Mouse (Mus musculus) embryonic fibroblast, embryonic 13.5 days (primary cell): ENCODE measurements around the gene Ccnyl1. TPM values are rescaled to one million over a fixed set of nuclear protein-coding genes. Genes with fewer than 3 reads are reported as not detected.

ENCODE experiments used
- H3K27ac ChIP-seq: 2 replicates; pipeline ENCODE4 v1.5.1; 2012; ENCODE audit warnings: low read length, control low read depth, inconsistent platforms; ENCODE audit not compliant: insufficient read depth
- H3K4me1 ChIP-seq: 2 replicates; pipeline ENCODE4 v1.6.1; 2011; ENCODE audit warnings: low read length; ENCODE audit not compliant: control insufficient read depth, insufficient read depth
- H3K4me3 ChIP-seq: 2 replicates; pipeline ENCODE4 v1.5.1; 2011; ENCODE audit warnings: mild to moderate bottlenecking, control low read depth, low read length; ENCODE audit not compliant: insufficient read depth
- CTCF ChIP-seq: IDR thresholded peaks from 2 replicates; pipeline ENCODE4 v1.5.1; 2011; ENCODE audit warnings: mild to moderate bottlenecking, control low read depth, low read length, moderate library complexity, borderline replicate concordance; ENCODE audit not compliant: insufficient read depth
- POLR2A ChIP-seq: IDR thresholded peaks from 2 replicates; pipeline ENCODE4 v1.6.1; 2011; ENCODE audit warnings: low read depth, mild to moderate bottlenecking, control low read depth, low read length, moderate library complexity
- polyA plus RNA-seq: library from polyadenylated mRNA; stranded (reverse); fragments of >200 nt; gene quantifications from 2 replicates; pipeline ENCODE4 v1.2.4, GENCODE M21; 2011; ENCODE audit warnings: low read depth; ENCODE audit not compliant: missing spikeins, insufficient read length

The Ccnyl1 gene
- polyA plus RNA-seq, 1 experiment, result 67.5 TPM

DNA sequence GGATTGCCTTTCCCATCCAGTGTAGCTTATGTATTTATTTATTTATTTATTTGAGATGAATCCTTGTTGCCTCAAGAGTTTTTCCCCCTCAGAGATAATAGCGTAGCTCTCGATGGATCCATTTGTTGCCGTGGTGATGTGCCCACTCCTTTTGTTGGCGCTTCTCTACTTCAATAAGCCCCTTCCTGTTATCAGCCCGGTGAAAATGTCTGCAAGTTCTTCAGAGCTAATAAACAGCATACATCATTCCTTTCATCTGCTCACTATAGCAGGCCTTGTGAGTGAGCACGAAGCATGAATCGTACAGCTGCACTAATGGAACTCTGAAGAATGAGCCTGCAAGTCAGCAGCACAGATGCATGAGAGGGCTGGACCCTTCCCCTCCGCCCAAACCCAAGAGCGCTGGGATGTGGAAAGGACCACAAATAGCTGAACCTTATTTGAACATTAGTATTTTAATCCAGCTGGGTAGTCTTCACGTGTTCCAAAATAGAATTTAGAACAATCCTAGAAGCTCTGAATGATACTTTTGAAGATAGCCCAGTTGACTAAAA, 30.9 kb downstream of the Ccnyl1 start:
- TF ChIP-seq POLR2A, result no peak
- no peak for TF ChIP-seq CTCF
- Histone ChIP-seq H3K4me3 (no peak overlapping the region), H3K4me1 (peaks cover 13% of the 10 kb centered on the region), H3K27ac (no peak overlapping the region)

DNA sequence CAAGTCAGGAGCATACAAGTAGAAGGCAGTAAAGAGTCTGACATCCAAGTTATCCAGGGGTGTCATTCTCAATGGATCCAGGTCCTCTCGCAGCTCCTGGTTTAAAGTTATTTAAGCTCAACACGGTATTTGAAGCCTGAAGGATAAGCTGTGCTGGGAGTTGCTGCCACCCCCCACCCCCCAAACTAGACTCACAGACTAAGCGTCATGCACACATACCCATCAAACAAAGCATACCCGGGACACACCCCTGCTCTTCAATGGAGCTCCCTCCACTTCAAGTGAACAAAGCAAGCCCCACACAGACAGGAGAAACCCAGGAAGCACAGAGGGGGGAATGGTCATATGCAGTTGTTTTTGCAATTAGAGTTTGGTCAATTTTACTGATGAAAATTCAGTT, 39.8 kb downstream of the Ccnyl1 start:
- Histone ChIP-seq H3K27ac (no peak overlapping the region), H3K4me3 (no peak overlapping the region), H3K4me1 (peaks cover 3% of the 10 kb centered on the region)
- TF ChIP-seq CTCF (no peak), POLR2A (no peak)

DNA sequence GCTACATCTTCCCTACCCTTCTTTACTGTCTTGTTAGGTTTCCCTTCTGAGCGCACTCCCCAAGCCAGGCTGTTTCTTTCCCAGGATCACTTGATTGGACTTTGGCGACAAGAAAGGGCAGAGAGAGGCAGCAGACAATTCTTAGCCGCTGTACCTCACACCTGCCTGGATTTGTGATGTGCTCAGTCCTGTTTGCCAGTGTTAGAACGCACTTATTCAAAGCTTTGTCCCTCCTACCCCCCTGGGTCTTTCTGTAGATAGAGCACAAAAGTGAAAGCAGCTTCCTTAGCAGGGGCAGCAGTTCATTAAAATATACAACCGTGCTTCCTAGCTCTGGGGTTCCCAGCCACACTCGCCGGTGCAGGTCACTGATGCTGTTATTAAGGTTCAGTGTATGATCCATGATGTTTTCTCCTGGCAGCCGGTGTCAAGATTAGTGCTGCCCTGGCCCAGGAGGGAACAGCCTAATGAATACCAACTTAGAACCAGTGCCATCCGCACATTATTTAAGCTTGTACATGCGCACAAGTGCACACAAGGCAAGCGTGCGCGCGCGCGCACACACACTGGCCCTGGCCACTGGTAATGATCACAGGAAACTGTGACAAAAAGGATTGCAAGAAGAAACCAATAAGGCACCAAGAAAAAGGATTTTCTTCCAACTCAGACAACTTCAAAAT, 41.2 kb downstream of the Ccnyl1 start:
- Histone ChIP-seq H3K4me3 (no peak overlapping the region), H3K27ac (no peak overlapping the region), H3K4me1 (peaks cover 10% of the 10 kb centered on the region)
- no peak for TF ChIP-seq POLR2A
- TF ChIP-seq CTCF, result no peak

DNA sequence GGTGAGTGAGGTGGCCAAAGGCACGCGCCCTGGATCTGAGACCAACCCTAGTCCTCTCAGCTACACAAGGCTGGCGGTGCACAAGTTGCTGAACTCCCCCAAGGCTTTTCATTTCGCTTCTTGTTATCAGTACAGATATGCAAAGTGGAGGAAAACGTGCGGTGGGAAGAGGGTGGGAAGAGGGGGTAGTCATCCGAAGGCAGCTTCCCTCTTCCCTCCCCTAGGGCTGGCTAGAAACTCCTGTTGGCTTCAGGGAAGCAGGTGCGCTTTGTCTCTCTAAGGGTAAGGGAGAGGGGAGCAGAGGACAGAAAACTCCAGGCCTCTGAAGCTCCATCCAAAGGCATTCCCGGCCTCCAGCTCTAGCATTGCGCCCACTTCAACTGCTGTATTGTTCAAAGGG, 41.9 kb downstream of the Ccnyl1 start:
- Histone ChIP-seq H3K4me3 (no peak overlapping the region), H3K27ac (no peak overlapping the region), H3K4me1 (peaks cover 10% of the 10 kb centered on the region)
- TF ChIP-seq POLR2A (no peak), CTCF (no peak)

DNA sequence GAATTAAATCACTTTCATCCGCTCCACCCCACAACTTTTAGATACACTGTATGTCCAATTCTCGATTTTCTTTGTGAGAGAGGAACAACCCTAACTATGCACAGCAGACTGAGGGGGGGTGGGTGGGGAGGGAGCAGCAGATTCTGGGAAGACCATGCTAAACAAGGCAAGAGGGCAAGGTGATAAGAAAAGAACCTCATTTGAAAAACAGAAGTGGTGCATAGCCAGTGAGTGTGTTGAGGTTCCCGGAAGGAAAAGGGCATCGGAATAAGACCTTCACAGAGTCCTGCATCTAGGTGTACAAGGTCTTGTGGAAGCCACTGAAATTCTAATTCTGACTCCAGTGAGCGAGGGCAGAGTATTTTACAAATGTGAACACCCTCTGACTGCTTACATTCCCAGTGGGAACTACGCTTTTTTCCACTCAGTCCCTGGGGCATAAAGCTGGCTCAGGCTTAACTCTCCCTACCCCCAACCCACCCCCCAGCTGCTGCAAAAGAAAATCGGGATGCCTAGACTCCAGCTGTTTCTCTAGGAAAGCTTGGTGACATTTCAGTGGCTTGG, 42.5 kb downstream of the Ccnyl1 start:
- TF ChIP-seq CTCF (no peak), POLR2A (no peak)
- H3K27ac ChIP-seq, result no peak overlapping the region
- H3K4me1 ChIP-seq, result peaks cover 10% of the 10 kb centered on the region; the same call in 1 of the 2 replicates

DNA sequence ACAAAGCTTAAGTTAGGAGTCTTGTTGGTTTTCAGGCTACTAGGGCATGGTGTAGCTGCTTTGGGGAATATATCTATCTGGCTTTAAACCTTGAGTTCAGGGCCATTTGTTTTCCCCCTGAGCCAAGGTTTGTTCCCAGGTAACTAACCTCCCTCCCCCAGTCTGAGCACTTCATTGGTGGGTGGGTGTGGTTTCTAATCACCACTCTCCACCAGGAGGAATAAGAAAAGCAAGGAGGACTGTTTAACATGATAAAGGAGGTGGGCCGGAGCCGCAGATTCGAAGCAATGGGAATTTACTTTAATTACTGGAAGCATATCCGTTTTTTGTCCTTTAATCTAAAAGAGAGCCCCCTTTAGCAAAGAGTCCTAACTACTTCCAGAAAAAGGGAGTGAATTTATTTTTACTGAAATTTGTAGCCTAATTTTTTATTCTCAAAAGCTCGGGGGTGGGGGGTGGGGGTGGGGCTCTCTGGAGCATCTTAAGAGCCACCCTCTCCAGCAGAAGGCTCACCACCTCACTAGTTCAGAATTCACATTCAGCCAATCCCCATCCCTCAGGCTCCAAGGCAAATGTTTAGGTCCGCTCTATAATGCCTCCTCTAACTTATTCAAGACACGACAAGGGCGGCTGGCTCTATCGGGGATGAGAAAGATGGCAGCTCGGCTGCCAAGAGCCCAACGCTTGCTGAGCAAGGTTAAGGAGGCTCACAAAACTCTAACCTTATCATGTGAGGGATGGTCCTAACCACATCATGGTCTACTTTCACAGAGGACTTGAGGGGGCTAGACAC, 43.4 kb downstream of the Ccnyl1 start:
- no peak overlapping the region for H3K27ac ChIP-seq
- no peak for TF ChIP-seq CTCF
- TF ChIP-seq POLR2A, result no peak
- no peak overlapping the region for H3K4me3 ChIP-seq
- peaks cover 10% of the 10 kb centered on the region; the same call in 1 of the 2 replicates for H3K4me1 ChIP-seq

More for the DNA sequence above, 42.5 kb downstream of the Ccnyl1 start:
- H3K4me3 ChIP-seq, result no peak overlapping the region

GRCm38 (mm10) chr1:64734771-64735750, 44.8 kb downstream of the Ccnyl1 start:
- TF ChIP-seq POLR2A, result no peak
- H3K4me1 ChIP-seq, result 0 out of 2 replicates have a peak, but pooled peaks cover 10% of the 10 kb centered on the region
- H3K27ac ChIP-seq, result no peak overlapping the region
- H3K4me3 ChIP-seq, result peak overlapping the region; percentile 85

- H3K27ac ChIP-seq, result peak overlapping the region; percentile 20
- 0 out of 2 replicates have a peak, but pooled peaks cover 10% of the 10 kb centered on the region for H3K4me1 ChIP-seq
- TF ChIP-seq POLR2A (no peak), CTCF (peak; percentile 38; the same call in 1 of the 2 replicates)
- H3K4me3 ChIP-seq, result peak overlapping the region; percentile 85
Measured at GRCm38 (mm10) chr1:64735781-64736680, 45.8 kb downstream of the Ccnyl1 start.
